Mouse (Mus musculus): Measurements from ENCODE around the gene Fam189b. TPM values are rescaled to one million over a fixed set of nuclear protein-coding genes. Genes with fewer than 3 reads are reported as not detected.

The Fam189b gene
- polyA plus RNA-seq, 1 experiment = 17.4 TPM

DNA sequence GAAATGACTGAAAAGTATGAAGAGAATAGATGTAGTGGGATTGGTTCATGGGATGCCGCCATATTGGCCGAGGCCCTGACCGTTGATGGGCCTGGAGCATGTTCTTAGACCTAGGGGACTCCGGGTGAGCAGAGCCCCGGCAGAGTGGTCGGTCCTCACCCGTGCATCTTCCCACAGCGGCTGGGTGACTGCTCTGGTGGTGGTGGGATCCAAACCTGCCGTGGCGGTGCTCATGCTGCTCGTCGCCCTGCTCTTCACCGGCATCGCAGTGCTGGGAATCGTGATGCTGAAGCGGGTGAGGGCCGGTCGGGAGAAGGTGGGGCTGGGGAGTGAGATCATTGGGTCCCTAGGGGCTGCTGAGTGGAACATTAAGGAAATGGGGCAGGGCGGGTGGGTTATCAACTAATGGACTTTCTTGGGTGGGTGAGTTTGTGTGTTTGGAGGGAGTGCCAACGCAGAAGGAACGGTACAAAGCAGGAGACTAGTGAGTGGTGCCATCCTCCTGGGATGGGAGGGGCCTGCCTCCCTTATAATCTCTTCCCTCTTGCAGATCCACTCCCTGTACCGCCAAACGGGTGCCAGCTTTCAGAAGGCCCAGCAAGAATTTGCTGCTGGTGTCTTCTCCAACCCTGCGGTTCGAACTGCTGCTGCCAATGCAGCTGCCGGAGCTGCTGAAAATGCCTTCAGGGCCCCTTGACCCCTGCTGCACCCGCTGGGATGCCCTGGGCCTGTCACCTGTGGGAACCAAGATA lies 1.0 kb upstream of the Fam189b start:
- peaks cover 4% of the 10 kb centered on the region for H3K4me1 ChIP-seq (ENCODE audit: control insufficient read depth, insufficient read depth, low read length)
- H3K27ac ChIP-seq (ENCODE audit: insufficient read depth, low read depth, low read length) = no peak overlapping the region
- no peak for TF ChIP-seq CTCF (IDR thresholded peaks at IDR 0.05; ENCODE audit: low read depth, low read length)
- no peak for TF ChIP-seq POLR2A (IDR thresholded peaks at IDR 0.05; ENCODE audit: borderline replicate concordance, low read depth, low read length)

DNA sequence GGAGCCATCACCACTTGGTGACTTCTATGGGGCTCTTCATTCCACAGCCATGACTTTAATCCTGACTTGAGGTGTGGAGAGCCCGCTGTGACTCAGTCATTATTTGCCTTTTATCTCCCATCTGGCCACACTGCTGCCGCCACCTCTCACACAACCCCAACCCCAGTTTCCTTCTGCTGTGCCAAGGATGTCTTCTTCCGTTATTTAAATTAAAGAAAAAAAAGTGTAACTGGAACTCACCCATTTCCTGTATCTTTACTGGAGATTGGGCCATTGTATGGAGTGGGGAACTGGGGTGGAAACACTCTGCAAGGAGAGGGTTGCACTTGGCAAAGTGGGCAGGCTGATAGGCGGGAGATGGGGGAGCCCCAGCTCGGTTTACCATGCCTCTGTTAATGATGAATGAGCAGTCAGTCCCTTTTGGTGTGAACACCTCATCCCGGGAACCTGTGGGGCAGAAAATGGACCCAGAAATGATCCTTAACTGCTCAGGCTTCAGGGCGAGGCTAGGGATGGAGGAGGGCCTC lies 349 bp upstream of the Fam189b start:
- H3K27ac ChIP-seq (ENCODE audit: insufficient read depth, low read depth, low read length) = no peak overlapping the region
- TF ChIP-seq POLR2A (IDR thresholded peaks at IDR 0.05; ENCODE audit: borderline replicate concordance, low read depth, low read length) (no peak), CTCF (IDR thresholded peaks at IDR 0.05; ENCODE audit: low read depth, low read length) (no peak)
- no peak overlapping the region for H3K4me3 ChIP-seq (ENCODE audit: insufficient read depth, low read length)
- peaks cover 4% of the 10 kb centered on the region for H3K4me1 ChIP-seq (ENCODE audit: control insufficient read depth, insufficient read depth, low read length)

More for the DNA sequence above, 1.0 kb upstream of the Fam189b start:
- H3K4me3 ChIP-seq (ENCODE audit: insufficient read depth, low read length) = no peak overlapping the region

DNA sequence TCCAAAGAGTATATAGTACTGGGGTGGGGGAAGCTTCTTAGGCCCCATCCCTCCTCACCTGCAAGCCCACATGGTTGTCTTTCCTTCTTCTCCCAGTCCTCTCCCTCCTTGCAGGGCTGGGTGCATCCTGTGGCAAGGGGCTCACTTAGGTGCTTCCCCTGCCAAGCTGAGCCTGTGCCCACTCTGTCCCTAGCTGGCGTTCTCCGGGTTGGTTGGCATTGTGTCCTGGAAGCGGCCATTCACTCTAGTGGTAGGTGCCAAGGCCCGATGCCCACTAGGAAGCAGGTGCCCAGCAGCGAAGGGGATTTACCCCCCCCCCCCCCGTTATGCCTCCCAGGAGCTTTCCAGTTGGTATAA lies 994 bp downstream of the Fam189b start:
- Histone ChIP-seq H3K4me1 (ENCODE audit: control insufficient read depth, insufficient read depth, low read length) (peaks cover under 1% of the 10 kb centered on the region), H3K27ac (ENCODE audit: insufficient read depth, low read depth, low read length) (no peak overlapping the region), H3K4me3 (ENCODE audit: insufficient read depth, low read length) (no peak overlapping the region)
- TF ChIP-seq CTCF (IDR thresholded peaks at IDR 0.05; ENCODE audit: low read depth, low read length) (no peak), POLR2A (IDR thresholded peaks at IDR 0.05; ENCODE audit: borderline replicate concordance, low read depth, low read length) (no peak)

DNA sequence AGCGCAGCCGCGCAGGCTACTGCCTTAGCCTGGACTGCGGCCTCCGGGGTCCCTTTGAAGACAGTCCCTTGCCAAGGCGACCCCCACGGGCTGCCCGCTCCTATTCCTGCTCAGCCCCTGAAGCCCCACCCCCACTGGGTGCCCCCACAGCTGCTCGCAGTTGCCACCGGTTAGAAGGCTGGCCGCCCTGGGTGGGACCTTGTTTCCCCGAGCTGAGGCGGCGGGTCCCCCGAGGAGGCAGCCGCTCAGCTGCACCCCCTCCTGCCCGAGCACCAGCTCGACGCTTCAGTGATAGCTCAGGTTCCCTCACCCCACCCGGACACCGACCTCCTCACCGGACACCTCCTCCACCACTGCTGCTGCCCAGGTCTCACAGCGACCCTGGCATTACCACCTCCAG lies 4.3 kb downstream of the Fam189b start:
- TF ChIP-seq CTCF (IDR thresholded peaks at IDR 0.05; ENCODE audit: low read depth, low read length) (no peak), POLR2A (IDR thresholded peaks at IDR 0.05; ENCODE audit: borderline replicate concordance, low read depth, low read length) (no peak)
- Histone ChIP-seq H3K4me1 (ENCODE audit: control insufficient read depth, insufficient read depth, low read length) (no peaks in the 10 kb centered on the region), H3K27ac (ENCODE audit: insufficient read depth, low read depth, low read length) (no peak overlapping the region), H3K4me3 (ENCODE audit: insufficient read depth, low read length) (no peak overlapping the region)

DNA sequence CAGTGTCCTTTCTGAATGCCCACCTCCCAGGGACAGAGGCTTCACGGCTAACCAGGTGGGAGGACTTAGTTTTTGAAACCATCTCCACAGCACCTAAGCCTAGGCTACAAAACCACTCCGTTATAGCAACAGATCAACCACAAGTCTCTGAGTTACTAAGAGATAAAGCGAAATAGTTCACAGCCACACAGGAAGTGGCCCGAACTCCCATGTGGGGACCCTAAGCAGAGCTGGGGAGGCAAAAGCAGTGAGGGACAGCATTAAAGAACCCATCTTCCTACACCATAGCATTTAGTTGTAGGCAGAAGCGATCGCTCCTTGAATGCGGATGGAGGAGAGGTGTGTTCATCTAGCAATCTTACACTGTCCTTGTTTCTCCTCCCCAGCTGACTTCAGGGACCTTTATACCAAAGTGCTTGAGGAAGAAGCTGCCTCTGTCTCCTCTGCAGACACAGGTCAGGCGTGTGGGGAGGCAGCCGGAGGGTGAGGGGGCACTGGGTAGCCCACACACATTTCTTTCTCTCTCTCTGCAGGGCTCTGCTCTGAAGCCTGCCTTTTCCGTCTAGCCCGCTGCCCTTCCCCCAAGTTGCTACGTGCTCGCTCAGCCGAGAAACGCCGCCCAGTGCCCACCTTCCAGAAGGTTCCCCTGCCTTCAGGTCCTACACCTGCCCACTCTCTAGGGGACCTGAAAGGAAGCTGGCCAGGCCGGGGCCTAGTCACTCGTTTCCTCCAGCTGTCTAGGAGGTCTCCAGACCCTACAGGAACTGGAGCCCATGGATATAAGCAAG lies 4.9 kb downstream of the Fam189b start:
- H3K27ac ChIP-seq (ENCODE audit: insufficient read depth, low read depth, low read length) = no peak overlapping the region
- no peak overlapping the region for H3K4me3 ChIP-seq (ENCODE audit: insufficient read depth, low read length)
- no peaks in the 10 kb centered on the region for H3K4me1 ChIP-seq (ENCODE audit: control insufficient read depth, insufficient read depth, low read length)

DNA sequence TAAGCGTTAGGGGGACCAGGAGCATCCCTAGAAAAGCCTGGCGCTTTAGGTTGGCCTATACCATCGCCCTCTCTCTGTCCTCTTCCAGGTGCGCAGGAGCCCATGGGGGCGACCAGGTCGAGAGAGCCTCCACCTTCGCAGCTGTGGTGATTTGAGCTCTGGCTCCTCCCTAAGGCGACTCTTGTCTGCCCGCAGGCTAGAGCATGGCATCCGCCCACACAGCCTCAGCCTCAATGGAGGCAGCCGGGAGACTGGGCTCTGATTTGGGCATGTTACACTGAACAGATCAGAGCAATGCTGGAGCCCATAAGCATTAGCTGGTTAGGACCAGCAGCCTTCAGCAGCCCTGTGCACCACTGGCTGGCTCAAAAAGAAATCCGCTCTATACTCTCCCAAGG lies 5.5 kb downstream of the Fam189b start:
- Histone ChIP-seq H3K27ac (ENCODE audit: insufficient read depth, low read depth, low read length) (no peak overlapping the region), H3K4me1 (ENCODE audit: control insufficient read depth, insufficient read depth, low read length) (no peaks in the 10 kb centered on the region), H3K4me3 (ENCODE audit: insufficient read depth, low read length) (no peak overlapping the region)
- TF ChIP-seq POLR2A (IDR thresholded peaks at IDR 0.05; ENCODE audit: borderline replicate concordance, low read depth, low read length) (no peak), CTCF (IDR thresholded peaks at IDR 0.05; ENCODE audit: low read depth, low read length) (no peak)

More for the DNA sequence above, 4.9 kb downstream of the Fam189b start:
- TF ChIP-seq POLR2A (IDR thresholded peaks at IDR 0.05; ENCODE audit: borderline replicate concordance, low read depth, low read length) (no peak), CTCF (IDR thresholded peaks at IDR 0.05; ENCODE audit: low read depth, low read length) (no peak)

DNA sequence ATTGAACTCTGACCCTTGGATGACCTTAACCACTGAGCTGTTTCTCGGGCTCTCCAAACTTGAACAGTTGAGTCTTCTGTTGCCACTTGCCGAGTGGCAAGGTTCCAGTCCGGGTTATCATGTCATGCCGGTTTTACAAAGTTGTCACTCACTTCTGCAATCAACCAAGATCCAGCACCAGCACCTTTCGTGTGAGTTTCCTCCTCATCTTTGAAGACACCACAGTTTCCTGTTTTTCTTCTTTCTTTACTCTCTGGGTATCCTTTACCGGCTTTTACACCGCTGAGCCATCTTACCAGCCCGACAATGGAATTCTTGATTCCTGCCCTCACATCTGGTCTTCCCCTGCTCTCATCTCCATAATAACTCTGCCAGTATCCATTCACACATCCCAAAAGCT lies 7.5 kb downstream of the Fam189b start:
- Histone ChIP-seq H3K4me1 (ENCODE audit: control insufficient read depth, insufficient read depth, low read length) (no peaks in the 10 kb centered on the region), H3K4me3 (ENCODE audit: insufficient read depth, low read length) (no peak overlapping the region), H3K27ac (ENCODE audit: insufficient read depth, low read depth, low read length) (no peak overlapping the region)
- TF ChIP-seq CTCF (IDR thresholded peaks at IDR 0.05; ENCODE audit: low read depth, low read length) (no peak), POLR2A (IDR thresholded peaks at IDR 0.05; ENCODE audit: borderline replicate concordance, low read depth, low read length) (no peak)

DNA sequence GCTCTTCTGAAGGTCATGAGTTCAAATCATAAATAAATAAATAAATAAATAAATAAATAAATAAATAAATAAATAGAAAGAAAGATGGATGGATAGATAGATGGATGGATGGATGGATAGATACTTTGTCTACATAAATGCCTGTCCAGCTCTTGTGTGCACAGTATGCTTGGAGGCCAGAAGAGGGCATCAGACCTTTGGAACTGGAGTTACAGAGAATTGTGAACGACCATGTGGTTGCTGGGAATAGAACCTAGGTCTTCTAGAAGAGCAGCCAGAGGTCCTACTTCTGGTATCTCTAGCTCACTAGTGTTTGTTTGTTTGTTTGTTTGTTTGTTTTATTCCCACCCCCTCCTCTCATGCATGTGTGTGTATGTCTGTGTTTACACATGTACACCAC lies 10.4 kb downstream of the Fam189b start:
- H3K27ac ChIP-seq (ENCODE audit: insufficient read depth, low read depth, low read length) = no peak overlapping the region
- no peak for TF ChIP-seq POLR2A (IDR thresholded peaks at IDR 0.05; ENCODE audit: borderline replicate concordance, low read depth, low read length)
- TF ChIP-seq CTCF (IDR thresholded peaks at IDR 0.05; ENCODE audit: low read depth, low read length) = no peak
- no peak overlapping the region for H3K4me3 ChIP-seq (ENCODE audit: insufficient read depth, low read length)
- peaks cover 4% of the 10 kb centered on the region; the same call in 1 of the 2 replicates for H3K4me1 ChIP-seq (ENCODE audit: control insufficient read depth, insufficient read depth, low read length)

DNA sequence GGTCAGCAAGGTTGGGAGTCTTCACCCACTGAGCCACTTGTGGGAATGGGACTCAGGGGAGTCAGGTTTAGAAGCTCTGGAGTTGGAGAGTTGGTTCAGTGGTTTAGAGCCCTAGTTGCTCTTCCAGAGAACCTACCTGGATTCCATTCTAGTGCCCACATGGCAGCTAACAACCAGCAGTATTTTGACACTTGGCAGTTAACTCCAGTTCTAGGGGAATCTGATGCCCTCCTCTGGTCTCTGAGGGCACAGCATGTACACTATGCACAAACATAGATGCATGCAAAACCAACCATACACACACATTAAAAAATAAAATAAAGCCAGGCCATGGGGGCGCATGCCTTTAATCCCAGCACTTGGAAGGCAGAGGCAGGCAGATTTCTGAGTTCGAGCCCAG lies 10.9 kb downstream of the Fam189b start:
- no peak for TF ChIP-seq POLR2A (IDR thresholded peaks at IDR 0.05; ENCODE audit: borderline replicate concordance, low read depth, low read length)
- TF ChIP-seq CTCF (IDR thresholded peaks at IDR 0.05; ENCODE audit: low read depth, low read length) = no peak
- no peak overlapping the region for H3K27ac ChIP-seq (ENCODE audit: insufficient read depth, low read depth, low read length)
- no peak overlapping the region for H3K4me3 ChIP-seq (ENCODE audit: insufficient read depth, low read length)
- peaks cover 4% of the 10 kb centered on the region; the same call in 1 of the 2 replicates for H3K4me1 ChIP-seq (ENCODE audit: control insufficient read depth, insufficient read depth, low read length)
